Mouse (Mus musculus) spleen, adult 2 months (tissue): ENCODE measurements around the gene Aldh1l1.

Experiments
- CTCF ChIP-seq: fragments of 200-500 bp; IDR thresholded peaks from 2 replicates; pipeline ENCODE4 v1.5.1; 2011; ENCODE audit warnings: mild to moderate bottlenecking, inconsistent platforms; ENCODE audit not compliant: insufficient read depth, insufficient read length, insufficient replicate concordance; ENCODE audit errors: extremely low read depth
- POLR2A ChIP-seq: fragments of 200-500 bp; IDR thresholded peaks from 2 replicates; pipeline ENCODE4 v1.6.1; 2011; ENCODE audit warnings: low read depth, low read length, inconsistent platforms

DNA sequence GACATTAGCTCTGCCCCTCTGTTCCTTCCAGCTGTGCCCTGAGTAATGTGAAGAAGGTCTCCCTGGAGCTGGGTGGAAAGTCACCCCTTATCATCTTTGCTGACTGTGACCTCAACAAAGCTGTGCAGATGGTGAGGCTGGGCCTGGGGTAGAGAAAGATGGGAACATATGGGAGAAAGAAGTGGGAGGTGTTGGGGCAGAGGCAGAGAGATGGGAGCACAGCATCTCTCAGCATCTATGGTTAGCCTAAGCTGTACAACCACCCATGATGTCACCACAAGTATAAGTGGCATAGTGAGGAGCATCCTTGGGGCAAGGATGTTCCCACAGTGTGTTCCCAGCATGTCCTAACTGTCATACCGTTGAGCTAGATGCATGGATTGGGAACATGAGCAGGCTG lies 104.5 kb downstream of the Aldh1l1 start:
- TF ChIP-seq POLR2A (no peak), CTCF (no peak)
